Mouse (Mus musculus) kidney, adult 8-10 months (tissue): ENCODE measurements at regions not wholly inside any gene's neighbourhood (a gene's known extent, or its start where the extent isn't known, plus 50 kb on each side); places are given as distances from the start of the nearest gene placed in this dataset.

Experiments
- DNase-seq, 2 experiments: peaks; one replicate each; pipeline ENCODE4 v3.0.0; 2022

DNA sequence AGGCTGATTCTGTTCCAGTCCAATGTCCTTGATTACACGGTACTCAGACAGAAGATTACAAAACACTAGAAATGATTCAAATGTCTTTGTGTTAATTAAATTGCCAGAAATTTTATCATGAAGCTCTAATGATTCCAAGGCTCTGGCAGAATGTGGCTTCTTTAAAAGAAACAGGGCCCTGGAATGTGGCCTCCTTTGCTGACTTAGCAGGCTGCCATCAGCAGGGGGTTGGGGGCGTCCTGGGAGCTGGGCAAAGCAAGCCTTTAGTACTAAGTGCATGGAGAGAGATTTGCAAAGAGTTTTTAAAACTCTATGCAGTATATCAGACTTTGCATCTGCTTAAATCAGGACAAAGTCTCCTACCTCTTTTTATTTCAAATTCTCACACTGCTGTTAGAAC, 434.8 kb upstream of the Cited2 start:
- no peak for DNase-seq

DNA sequence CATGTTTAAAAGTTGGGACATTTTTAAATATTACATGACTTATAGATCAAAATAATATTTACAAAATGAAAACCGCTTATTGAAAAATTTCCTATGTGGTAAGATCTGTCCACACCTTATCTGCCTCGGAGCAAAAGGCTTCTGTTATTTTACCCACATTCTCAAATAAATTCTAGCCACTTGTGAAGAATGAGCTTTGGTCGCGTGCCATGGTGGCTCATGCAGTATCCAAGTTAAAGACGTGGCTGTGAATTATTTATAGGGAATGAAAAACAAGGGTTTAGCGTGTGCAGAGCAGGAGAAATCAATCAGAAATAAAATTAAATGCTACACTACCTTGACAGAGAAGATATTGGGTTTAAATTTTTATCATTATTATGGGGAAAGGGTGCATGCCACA, 430.7 kb upstream of the Cited2 start:
- DNase-seq: peak; percentile 35 to 43

DNA sequence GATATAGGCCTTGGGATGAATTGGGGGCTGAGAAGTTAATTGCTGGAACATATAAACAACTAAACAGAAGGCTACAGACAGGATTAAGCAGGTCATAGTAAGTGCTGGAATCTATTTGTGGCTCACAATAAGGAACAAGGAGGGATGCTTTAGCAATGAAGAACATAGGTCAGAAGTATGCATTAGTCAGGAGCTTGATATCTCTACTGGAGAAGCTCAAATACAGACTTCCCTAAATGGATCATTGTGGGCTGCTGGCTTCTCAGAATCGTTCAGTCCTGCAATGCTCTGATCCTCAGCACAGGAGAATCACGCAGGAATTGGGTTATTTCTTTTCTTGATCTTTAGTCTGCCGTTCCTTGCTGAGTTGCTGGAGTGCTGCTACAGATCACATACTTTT, 428.6 kb upstream of the Cited2 start:
- no peak for DNase-seq

DNA sequence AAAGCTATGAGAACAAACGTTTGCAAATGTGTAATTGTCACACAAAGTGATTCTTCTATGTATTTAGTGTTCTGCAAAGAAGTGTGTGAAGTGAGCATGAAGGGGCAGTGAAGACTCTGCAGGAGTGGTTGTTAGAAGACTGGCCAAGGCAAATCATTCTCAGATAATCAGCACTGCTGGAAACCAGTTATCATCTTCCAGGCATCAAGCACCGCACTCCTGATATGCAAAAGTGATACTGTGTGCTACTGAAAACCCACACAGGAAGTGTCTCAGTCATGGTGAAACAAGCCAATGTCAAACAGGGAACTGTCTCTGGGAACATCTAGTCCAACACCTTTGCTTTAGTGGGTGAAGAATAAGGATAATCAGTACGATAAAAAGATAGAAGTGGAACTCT, 427.9 kb upstream of the Cited2 start:
- no peak for DNase-seq

- DNase-seq: peak; percentile 76 to 91
Observed at GRCm38 (mm10) chr10:17299600-17299999, 423.4 kb upstream of the Cited2 start.

DNA sequence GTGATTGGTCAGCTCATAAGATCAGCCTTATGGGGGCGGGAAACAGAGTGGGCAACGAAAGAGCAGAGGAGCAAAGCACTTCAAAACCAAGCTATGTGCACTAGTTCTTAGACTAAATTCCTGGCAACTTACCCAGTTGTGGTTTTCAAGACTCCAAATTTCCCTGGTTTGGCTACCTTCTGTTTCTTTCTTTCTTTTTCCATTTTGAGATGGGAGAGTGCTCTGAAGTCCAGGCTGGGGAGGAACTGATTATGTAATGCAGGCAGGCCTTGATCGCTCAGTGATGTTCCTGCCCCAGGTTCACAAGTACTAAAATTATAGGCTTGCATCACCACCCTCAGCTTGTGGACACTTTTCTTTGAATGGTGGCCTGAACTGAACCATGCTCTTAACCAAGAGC, 396.3 kb upstream of the Cited2 start:
- no peak for DNase-seq

DNA sequence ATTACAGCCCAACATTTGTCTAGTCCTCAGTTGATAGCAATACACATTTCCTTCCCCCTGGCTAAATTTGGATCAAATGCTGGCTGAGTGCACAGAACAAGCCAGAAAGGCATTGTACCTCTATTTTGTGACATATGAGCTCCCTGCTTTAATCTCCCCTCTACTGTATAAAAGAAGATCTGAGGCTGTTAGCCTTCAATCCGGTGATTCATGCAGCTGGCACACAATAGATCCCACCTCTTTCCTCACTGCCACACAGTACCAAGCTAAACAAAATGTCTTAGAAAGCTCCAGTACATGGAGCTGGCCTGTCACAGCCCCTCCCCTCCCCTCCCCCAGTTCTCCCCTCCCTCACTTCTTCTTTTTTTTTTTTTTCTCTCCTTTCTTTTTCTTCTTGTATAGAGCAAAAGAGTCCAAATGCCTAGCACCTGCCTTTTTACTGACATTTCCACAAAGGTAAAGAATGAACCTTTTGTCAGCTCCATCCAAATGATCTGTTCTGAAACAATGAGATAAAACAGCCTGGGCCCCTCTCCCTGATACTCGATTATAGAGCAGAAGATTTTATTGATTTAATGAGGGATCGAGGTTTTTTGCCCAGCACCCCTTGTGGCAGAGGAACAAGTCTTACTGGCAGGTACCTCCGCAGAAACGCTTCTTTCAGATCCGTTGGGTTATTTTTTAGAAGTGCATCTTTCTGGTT, 392.0 kb upstream of the Cited2 start:
- DNase-seq: no peak

GRCm38 (mm10) chr10:17331607-17332008, 391.4 kb upstream of the Cited2 start:
- no peak for DNase-seq

DNA sequence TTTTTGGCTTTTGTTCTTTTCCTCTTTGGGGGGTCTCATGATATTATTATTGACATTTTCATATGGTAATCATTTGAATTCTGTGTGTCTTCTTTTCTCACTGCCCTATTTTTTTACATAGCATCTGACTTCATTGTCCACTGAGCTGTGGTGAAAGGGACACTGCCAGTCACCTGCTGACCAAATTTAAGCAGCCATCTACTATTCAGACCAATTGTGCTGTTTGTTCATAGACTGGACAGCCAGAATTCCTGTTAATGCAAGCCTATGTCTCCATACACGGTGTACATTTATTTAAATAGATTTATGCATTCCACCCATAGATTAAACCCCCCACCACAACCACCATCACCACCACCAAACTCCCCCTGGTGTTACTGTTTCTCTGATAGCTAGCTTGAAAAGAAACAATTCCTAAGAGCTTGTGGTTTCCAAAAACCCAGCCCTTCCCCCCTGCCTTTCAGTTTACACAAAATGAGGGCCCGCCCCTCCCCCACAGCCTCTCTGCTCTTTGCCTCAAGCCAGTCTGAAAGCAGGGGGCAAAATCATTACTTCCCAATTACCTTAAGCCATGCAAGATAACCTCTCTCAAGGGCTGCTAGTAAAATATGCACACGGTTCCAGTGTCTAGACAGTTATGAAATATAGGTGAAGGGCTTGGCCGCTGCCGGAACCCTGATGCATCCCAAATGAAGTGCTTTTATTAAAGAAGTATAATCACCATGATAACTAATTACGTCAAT, 390.8 kb upstream of the Cited2 start:
- DNase-seq: no peak

DNA sequence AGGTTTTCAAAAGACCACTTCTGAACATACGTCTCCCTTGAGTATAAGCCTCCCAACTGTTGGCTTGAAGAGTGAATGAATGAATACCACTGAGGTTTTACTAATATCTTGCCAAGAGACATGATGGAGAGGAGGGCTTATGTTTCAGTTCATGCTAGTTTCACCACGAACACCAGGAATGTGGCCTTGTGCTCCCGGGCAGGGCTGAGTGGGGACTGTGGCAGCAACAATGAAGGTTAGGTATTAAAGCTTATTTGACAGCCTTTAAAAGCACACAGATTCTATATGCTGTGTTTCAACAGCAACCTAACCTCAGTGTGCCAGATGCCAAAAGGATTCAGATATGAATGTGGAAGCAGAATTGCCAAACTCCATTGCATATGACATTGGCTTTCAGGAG, 390.0 kb upstream of the Cited2 start:
- no peak for DNase-seq

DNA sequence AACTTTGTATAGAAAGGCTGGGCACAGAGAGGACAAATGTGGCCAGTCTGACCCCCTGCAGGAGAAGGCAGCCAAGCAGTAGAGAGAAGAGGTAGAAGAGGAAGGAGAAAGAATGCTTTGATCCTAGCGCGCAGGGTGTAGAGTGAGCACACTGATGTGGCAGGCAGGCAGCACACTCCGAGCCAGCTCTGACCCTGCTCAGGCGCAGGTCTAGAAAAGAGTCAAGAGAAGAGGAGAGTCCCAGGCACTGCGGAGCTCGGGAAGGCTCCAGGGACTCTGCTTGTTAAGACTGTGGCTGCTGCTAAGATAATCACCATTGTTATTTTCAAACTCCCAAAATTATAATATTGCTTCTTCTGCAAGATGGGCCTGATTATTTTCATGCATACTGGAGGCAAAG, 389.3 kb upstream of the Cited2 start:
- no peak for DNase-seq

DNA sequence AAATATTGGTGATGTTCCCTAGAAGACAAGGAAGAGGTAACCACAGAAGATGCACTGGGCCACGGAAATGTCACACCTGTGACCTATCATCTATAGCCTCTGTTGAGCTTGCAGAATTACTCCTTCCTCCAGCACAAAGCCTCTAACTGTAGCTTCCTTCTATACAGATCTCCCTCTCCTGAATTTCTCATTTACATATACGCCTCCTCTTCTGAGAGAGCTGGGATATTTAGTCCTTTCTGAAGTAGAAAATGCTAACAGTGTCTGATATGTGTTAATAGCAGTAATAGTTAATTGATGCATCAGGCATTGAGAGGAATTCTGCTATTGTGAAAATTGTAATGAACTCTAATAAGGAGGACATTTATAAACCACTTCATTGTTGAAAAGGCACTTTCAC, 385.8 kb upstream of the Cited2 start:
- no peak for DNase-seq

- DNase-seq: no peak
Observed at GRCm38 (mm10) chr10:17343829-17344228, 379.2 kb upstream of the Cited2 start.

DNA sequence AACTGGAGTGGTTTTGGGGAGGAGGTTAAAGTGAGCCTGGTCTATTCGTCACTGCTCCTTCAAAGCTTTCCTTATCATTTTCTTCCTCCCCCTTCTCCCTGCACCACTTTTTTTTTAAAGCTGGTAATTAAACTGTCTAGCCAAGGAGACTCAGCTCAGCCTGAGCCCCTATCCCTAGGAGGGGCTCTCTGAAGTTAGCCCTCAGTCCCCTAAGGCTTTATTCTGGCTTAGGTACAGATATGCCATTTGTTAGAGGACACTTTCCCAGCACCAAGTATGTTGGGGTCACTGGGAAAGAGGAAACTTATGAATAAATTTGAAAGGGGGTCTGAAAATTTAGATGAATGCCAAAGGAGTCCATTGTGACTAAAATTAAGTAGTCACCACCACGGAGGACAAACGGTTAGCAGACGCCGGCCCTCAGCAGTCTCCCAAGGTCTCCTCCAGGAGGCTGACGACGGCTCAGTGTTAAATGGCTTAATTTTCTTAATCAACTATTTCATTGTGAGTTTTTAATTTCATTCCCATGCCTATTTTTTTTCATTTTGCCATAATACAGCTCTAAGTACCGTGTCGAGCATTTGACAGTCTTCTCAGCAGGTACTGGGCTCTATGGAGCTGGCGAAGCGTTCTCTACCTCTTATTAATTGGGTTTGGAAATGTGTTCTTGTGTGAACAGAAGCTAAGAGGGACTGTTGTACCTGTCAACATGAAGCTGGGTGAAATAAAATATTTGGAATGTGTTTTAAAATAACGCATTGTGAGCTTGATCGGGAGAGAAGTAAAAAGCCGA, 370.6 kb upstream of the Cited2 start:
- DNase-seq: no peak

GRCm38 (mm10) chr10:17355476-17355875, 367.5 kb upstream of the Cited2 start:
- no peak for DNase-seq

DNA sequence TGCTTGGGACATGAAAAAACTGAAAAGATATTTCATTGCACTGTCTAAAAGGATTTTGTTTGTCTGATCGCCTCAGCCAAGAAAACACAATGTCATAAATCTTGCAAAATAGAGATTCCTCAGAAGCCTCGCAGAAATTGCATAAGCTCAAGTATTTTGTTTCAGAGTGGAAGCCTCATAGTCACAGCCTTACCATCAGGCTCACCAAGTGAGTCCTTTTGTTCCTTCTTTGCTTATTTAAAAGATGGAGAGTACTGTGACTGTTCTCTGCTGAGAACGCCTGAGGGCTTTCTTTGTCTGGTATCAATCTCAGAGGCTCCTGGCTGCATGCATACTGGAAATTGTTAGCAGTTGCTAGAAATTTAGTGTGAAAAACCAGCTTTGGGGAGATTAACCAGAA, 367.0 kb upstream of the Cited2 start:
- DNase-seq: no peak

- DNase-seq: peak; percentile 22 to 50
Observed at GRCm38 (mm10) chr10:17362643-17363042, 360.4 kb upstream of the Cited2 start.

GRCm38 (mm10) chr10:17366042-17366740, 356.8 kb upstream of the Cited2 start:
- DNase-seq: no peak

DNA sequence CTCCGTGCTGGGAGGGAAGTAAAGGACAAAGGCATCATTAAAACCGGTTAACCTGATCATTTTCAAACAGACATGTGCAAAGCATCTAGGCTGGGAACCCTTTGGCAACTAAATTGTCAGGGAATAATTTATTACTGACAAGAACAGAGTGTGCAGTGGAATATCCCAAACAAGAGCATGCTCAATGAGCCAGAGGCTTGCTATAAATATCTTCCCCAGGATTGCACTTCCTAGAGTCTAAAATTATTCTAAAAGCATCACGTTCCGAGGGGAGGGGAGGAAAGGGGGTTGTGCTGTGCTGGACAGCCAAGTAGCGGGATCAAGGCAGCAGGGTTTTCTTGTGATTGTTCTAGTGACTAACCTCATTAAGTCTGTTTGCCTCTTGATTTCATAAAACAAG, 356.0 kb upstream of the Cited2 start:
- peak; percentile 51 to 57 for DNase-seq

GRCm38 (mm10) chr10:17367430-17367829, 355.6 kb upstream of the Cited2 start:
- DNase-seq: peak; percentile 15 to 18

- no peak for DNase-seq
Observed at GRCm38 (mm10) chr10:17368636-17369035, 354.4 kb upstream of the Cited2 start.

DNA sequence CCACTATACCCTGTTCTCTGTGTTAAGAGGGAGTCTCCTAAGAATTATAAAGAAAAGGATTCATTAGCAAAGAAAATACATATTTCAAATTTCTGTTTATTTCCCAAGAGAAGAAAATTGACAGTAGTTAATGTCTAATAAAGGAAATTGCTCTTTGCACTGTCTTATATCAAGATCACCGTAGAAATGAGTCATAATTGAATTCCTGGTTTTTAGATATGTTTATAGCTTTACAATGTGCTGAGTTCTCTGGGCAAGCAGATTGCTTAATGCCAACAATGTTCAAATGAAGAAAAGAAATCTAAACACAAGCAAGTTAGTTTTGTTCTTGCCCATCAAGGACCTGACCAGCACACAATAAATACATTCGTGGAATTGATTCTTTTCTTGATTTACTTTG, 350.1 kb upstream of the Cited2 start:
- DNase-seq: no peak

DNA sequence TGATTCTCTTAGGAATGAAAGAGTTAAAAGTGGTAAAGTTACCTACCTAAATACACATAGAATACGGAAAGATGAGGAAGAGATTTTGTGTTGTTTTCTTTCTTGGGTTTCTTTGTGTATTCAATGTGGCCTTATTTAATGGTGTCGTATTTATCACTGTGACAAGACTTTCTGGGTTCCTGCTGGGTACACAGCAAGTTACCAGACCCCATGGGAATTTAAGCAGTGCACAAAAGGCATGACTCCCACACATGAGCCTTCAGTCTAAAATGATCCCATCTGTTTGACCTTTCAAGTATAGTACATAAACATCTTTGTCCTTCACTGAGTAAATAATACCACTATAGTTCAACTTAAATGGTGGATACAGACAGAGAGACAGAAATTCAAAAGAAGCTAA, 349.0 kb upstream of the Cited2 start:
- no peak for DNase-seq
